20 mouse cellular contexts compared by ENCODE assay signal in the genomic region with DNA sequence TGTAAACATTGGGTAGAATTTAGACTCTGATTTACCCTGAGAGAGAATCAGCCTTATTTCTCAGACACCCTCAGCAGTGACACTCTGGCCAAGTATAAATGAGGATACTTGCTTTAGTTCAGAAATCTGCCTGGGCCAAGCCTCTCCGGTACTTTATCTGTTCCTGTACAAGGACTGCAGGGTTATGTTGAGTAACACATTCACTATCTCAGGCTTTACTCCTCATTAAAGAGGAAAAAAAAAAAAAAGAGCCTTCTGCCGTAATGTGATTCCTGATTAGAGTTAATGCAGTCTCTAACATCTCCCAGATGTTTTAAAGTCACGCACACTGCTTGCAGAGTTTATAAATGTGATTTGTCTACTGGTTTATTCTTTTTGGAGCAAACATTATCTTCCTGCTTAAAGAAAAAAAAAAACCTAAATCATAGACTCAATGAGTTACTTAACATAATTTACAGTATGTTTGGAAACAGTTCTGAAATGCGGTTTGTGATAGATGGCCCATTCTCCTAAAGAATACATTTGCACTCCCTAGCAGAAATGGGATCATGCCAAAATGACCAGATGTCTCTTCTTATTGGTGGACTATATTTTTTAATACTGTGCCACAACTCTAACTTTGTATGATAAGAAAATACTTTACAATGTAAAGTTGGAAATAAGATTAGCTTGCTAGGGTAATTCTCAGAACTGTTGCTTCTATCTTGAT. TPM values are rescaled to one million over a fixed set of nuclear protein-coding genes. Genes with fewer than 3 reads are reported as not detected.
DNase-seq lines count a peak whose midpoint lies in the region; ATAC-seq lines count a peak whose summit lies in the region.
"Had no signal": no experiment of that assay in that cellular context is flagged by ENCODE, and none has a peak within 500 bp of the region (broad histone marks: within the 10 kb centered on the region; RNA-seq: fewer than 3 reads in every experiment).

No protein-coding gene starts in this region.

- H3K36me3 ChIP-seq in kidney, embryonic 15.5 days = no peaks in the 10 kb centered on the region
- no peaks in the 10 kb centered on the region for H3K36me3 ChIP-seq in lung, embryonic 15.5 days
- no peaks in the 10 kb centered on the region for H3K36me3 ChIP-seq in intestine, embryonic 16.5 days (ENCODE audit: control insufficient read depth, insufficient read depth, low read length)
- H3K36me3 ChIP-seq: embryonic facial prominence, embryonic 12.5 days; forebrain, embryonic 15.5 days; heart, embryonic 12.5 days had no signal

- H3K9ac ChIP-seq in kidney, embryonic 15.5 days = no peak overlapping the region
- H3K9ac ChIP-seq in lung, embryonic 15.5 days = no peak overlapping the region
- no peak overlapping the region for H3K9ac ChIP-seq in intestine, embryonic 16.5 days (ENCODE audit: low read depth, low read length)
- H3K9ac ChIP-seq: embryonic facial prominence, embryonic 12.5 days; forebrain, embryonic 15.5 days; heart, embryonic 12.5 days had no signal

- no peak overlapping the region for H3K4me2 ChIP-seq in kidney, embryonic 15.5 days
- H3K4me2 ChIP-seq in lung, embryonic 15.5 days = no peak overlapping the region
- H3K4me2 ChIP-seq in intestine, embryonic 16.5 days (ENCODE audit: low read depth, low read length) = no peak overlapping the region
- H3K4me2 ChIP-seq: embryonic facial prominence, embryonic 12.5 days; forebrain, embryonic 15.5 days; heart, embryonic 12.5 days had no signal

- peak; percentile 79 for ATAC-seq in kidney, embryonic 15.5 days (replicated peaks; ENCODE audit: low FRiP score)
- ATAC-seq in lung, embryonic 15.5 days (ENCODE audit: borderline replicate concordance, extremely low read depth, low FRiP score, low TSS enrichment) = peak; percentile 97
- peak; percentile 71 for ATAC-seq in intestine, embryonic 16.5 days
- ATAC-seq: activated CD4-positive, CD25-positive, alpha-beta regulatory T cell, adult 4 months; forebrain, embryonic 15.5 days; hindbrain, embryonic 16.5 days had no signal

- 26% methylated on average over 4 of the region's 4 CpGs for WGBS in kidney, embryonic 15.5 days
- 27% methylated on average over 4 of the region's 4 CpGs for WGBS in lung, embryonic 15.5 days
- WGBS in intestine, embryonic 16.5 days = 42% methylated on average over 4 of the region's 4 CpGs

- peak overlapping the region; percentile 72 for H3K27ac ChIP-seq in kidney, embryonic 15.5 days
- H3K27ac ChIP-seq in lung, embryonic 15.5 days = no peak overlapping the region
- no peak overlapping the region for H3K27ac ChIP-seq in intestine, embryonic 16.5 days (ENCODE audit: low read length)
- H3K27ac ChIP-seq: embryonic facial prominence, embryonic 12.5 days; forebrain, embryonic 15.5 days had no signal

- H3K9me3 ChIP-seq in kidney, embryonic 15.5 days (replicated peaks) = no peaks in the 10 kb centered on the region
- H3K9me3 ChIP-seq in lung, embryonic 15.5 days = no peaks in the 10 kb centered on the region
- H3K9me3 ChIP-seq in intestine, embryonic 16.5 days (ENCODE audit: control insufficient read depth, low read length) = no peaks in the 10 kb centered on the region
- H3K9me3 ChIP-seq: embryonic facial prominence, embryonic 12.5 days; forebrain, embryonic 15.5 days; heart, embryonic 12.5 days had no signal

- DNase-seq in kidney, postnatal 4 days = no peak
- no peak for DNase-seq in lung, postnatal 25 days (ENCODE audit: low spot score)
- DNase-seq in MN1 (ENCODE audit: low spot score) = peak; percentile 21
- DNase-seq in gastrocnemius, adult 18-20 months (ENCODE audit: low spot score) = no peak
- DNase-seq: adrenal gland, postnatal 10 days; cerebellum, adult 9-10 months; kidney, adult 2 months; lung, postnatal 14 days; right cerebral cortex, postnatal 25 days had no signal

- no peak overlapping the region for H3K4me3 ChIP-seq in kidney, embryonic 15.5 days (replicated peaks)
- no peak overlapping the region for H3K4me3 ChIP-seq in lung, embryonic 15.5 days
- no peak overlapping the region for H3K4me3 ChIP-seq in intestine, embryonic 16.5 days (ENCODE audit: low read length)
- H3K4me3 ChIP-seq: embryonic facial prominence, embryonic 12.5 days; forebrain, embryonic 15.5 days; heart, embryonic 12.5 days had no signal

- no peaks in the 10 kb centered on the region for H3K27me3 ChIP-seq in kidney, embryonic 15.5 days
- H3K27me3 ChIP-seq in lung, embryonic 15.5 days = no peaks in the 10 kb centered on the region
- H3K27me3 ChIP-seq in intestine, embryonic 16.5 days (replicated peaks; ENCODE audit: control insufficient read depth, insufficient read depth, low read length) = no peaks in the 10 kb centered on the region
- H3K27me3 ChIP-seq: embryonic facial prominence, embryonic 12.5 days; forebrain, embryonic 15.5 days; heart, embryonic 12.5 days had no signal

- peaks cover 19% of the 10 kb centered on the region for H3K4me1 ChIP-seq in kidney, embryonic 15.5 days
- peaks cover 9% of the 10 kb centered on the region for H3K4me1 ChIP-seq in lung, embryonic 15.5 days
- H3K4me1 ChIP-seq in intestine, embryonic 16.5 days (ENCODE audit: control insufficient read depth, insufficient read depth, low read length) = no peaks in the 10 kb centered on the region
- H3K4me1 ChIP-seq: forebrain, embryonic 15.5 days had no signal

RNA-seq across cellular contexts. Expression of a gene that starts 33.5 kb away (rescaled TPM):
- 25.6 and 27.5 TPM in 2 replicates for polyA plus RNA-seq in kidney, embryonic 15.5 days (2015; fragmentation: Nextera tagmentation; extraction: Ambion mirVana)
- polyA plus RNA-seq in lung, embryonic 15.5 days (2015; fragmentation: Nextera tagmentation; extraction: Ambion mirVana) = 20.5 and 23.5 TPM in 2 replicates
- 3.1 and 5.0 TPM in 2 replicates for polyA plus RNA-seq in intestine, embryonic 16.5 days (2015; fragmentation: Nextera tagmentation; extraction: Ambion mirVana)
- under 1 TPM in 1 of 2 experiments, not detected in 1; 0.02 TPM for total RNA-seq in gastrocnemius, adult 18-20 months (2021)
- total RNA-seq: common myeloid progenitor, adult 5-6 weeks; hematopoietic stem cell, adult 5-6 weeks; liver, adult 2 months had no signal
- polyA plus RNA-seq: activated CD4-positive, CD25-positive, alpha-beta regulatory T cell, adult 4 months; liver, adult 2 months had no signal
